Mouse (Mus musculus): ENCODE measurements at regions not wholly inside any gene's neighbourhood (a gene's known extent, or its start where the extent isn't known, plus 50 kb on each side); places are given as distances from the start of the nearest gene placed in this dataset.

GRCm38 (mm10) chr12:107221276-107221970 is 267.0 kb upstream of the 3110018I06Rik start:
- TF ChIP-seq CTCF (IDR thresholded peaks at IDR 0.05; ENCODE audit: low read depth) = no peak
- no peaks in the 10 kb centered on the region for H3K27me3 ChIP-seq (ENCODE audit: insufficient read depth, low read length)
- H3K4me3 ChIP-seq (ENCODE audit: low read length) = no peak overlapping the region
- DNase-seq (ENCODE audit: low spot score) (no peak), ATAC-seq (no peak)
- no peak overlapping the region for H3K27ac ChIP-seq
- no peak overlapping the region for H3K9ac ChIP-seq (replicated peaks; ENCODE audit: low read length)
- H3K4me1 ChIP-seq (ENCODE audit: insufficient read depth, low read length) = no peaks in the 10 kb centered on the region
- no peak overlapping the region for H3K4me2 ChIP-seq (ENCODE audit: low read depth, low read length)
- WGBS = 82% methylated on average over 7 of the region's 7 CpGs
- H3K9me3 ChIP-seq (ENCODE audit: low read length) = no peaks in the 10 kb centered on the region
- H3K36me3 ChIP-seq (ENCODE audit: insufficient read depth, low read length) = no peaks in the 10 kb centered on the region

GRCm38 (mm10) chr12:107222106-107222505 is 266.3 kb upstream of the 3110018I06Rik start:
- ATAC-seq (no peak), DNase-seq (ENCODE audit: low spot score) (no peak)
- no peak overlapping the region for H3K27ac ChIP-seq
- H3K9ac ChIP-seq (replicated peaks; ENCODE audit: low read length) = no peak overlapping the region
- WGBS = 84% methylated on average over 7 of the region's 7 CpGs
- H3K4me3 ChIP-seq (ENCODE audit: low read length) = no peak overlapping the region
- no peaks in the 10 kb centered on the region for H3K9me3 ChIP-seq (ENCODE audit: low read length)
- H3K4me1 ChIP-seq (ENCODE audit: insufficient read depth, low read length) = no peaks in the 10 kb centered on the region
- no peaks in the 10 kb centered on the region for H3K36me3 ChIP-seq (ENCODE audit: insufficient read depth, low read length)
- H3K4me2 ChIP-seq (ENCODE audit: low read depth, low read length) = no peak overlapping the region
- no peaks in the 10 kb centered on the region for H3K27me3 ChIP-seq (ENCODE audit: insufficient read depth, low read length)
- TF ChIP-seq CTCF (IDR thresholded peaks at IDR 0.05; ENCODE audit: low read depth) = no peak

GRCm38 (mm10) chr12:107230097-107230496 is 258.3 kb upstream of the 3110018I06Rik start:
- Histone ChIP-seq H3K4me1 (ENCODE audit: insufficient read depth, low read length) (no peaks in the 10 kb centered on the region), H3K27ac (no peak overlapping the region), H3K27me3 (ENCODE audit: insufficient read depth, low read length) (no peaks in the 10 kb centered on the region), H3K9ac (replicated peaks; ENCODE audit: low read length) (no peak overlapping the region), H3K9me3 (ENCODE audit: low read length) (no peaks in the 10 kb centered on the region), H3K4me3 (ENCODE audit: low read length) (no peak overlapping the region), H3K36me3 (ENCODE audit: insufficient read depth, low read length) (no peaks in the 10 kb centered on the region), H3K4me2 (ENCODE audit: low read depth, low read length) (no peak overlapping the region)
- no peak for DNase-seq (ENCODE audit: low spot score)
- no peak for ATAC-seq
- WGBS = 81% methylated on average over 3 of the region's 3 CpGs
- no peak for TF ChIP-seq CTCF (IDR thresholded peaks at IDR 0.05; ENCODE audit: low read depth)

- ATAC-seq (no peak), DNase-seq (ENCODE audit: low spot score) (peak; percentile 52)
- Histone ChIP-seq H3K9ac (replicated peaks; ENCODE audit: low read length) (no peak overlapping the region), H3K4me2 (ENCODE audit: low read depth, low read length) (no peak overlapping the region), H3K36me3 (ENCODE audit: insufficient read depth, low read length) (no peaks in the 10 kb centered on the region), H3K9me3 (ENCODE audit: low read length) (no peaks in the 10 kb centered on the region), H3K4me1 (ENCODE audit: insufficient read depth, low read length) (no peaks in the 10 kb centered on the region), H3K27ac (no peak overlapping the region), H3K4me3 (ENCODE audit: low read length) (no peak overlapping the region), H3K27me3 (ENCODE audit: insufficient read depth, low read length) (no peaks in the 10 kb centered on the region)
- TF ChIP-seq CTCF (IDR thresholded peaks at IDR 0.05; ENCODE audit: low read depth) = peak; percentile 48
- 32% methylated on average over 1 of the region's 1 CpGs for WGBS
Measured at GRCm38 (mm10) chr12:107231629-107232028, 256.8 kb upstream of the 3110018I06Rik start.

GRCm38 (mm10) chr12:107250747-107251470 is 237.5 kb upstream of the 3110018I06Rik start:
- DNase-seq (ENCODE audit: low spot score) (peak; percentile 7), ATAC-seq (no peak)
- no peak for TF ChIP-seq CTCF (IDR thresholded peaks at IDR 0.05; ENCODE audit: low read depth)
- Histone ChIP-seq H3K9ac (replicated peaks; ENCODE audit: low read length) (no peak overlapping the region), H3K4me3 (ENCODE audit: low read length) (no peak overlapping the region), H3K36me3 (ENCODE audit: insufficient read depth, low read length) (no peaks in the 10 kb centered on the region), H3K4me1 (ENCODE audit: insufficient read depth, low read length) (0 out of 2 replicates have a peak, but pooled peaks cover 2% of the 10 kb centered on the region), H3K27me3 (ENCODE audit: insufficient read depth, low read length) (no peaks in the 10 kb centered on the region), H3K27ac (no peak overlapping the region), H3K4me2 (ENCODE audit: low read depth, low read length) (no peak overlapping the region), H3K9me3 (ENCODE audit: low read length) (no peaks in the 10 kb centered on the region)
- 36% methylated on average over 9 of the region's 9 CpGs for WGBS

- WGBS = 40% methylated on average over 15 of the region's 15 CpGs
- ATAC-seq (no peak), DNase-seq (ENCODE audit: low spot score) (peak; percentile 11)
- Histone ChIP-seq H3K9ac (replicated peaks; ENCODE audit: low read length) (no peak overlapping the region), H3K27ac (no peak overlapping the region), H3K9me3 (ENCODE audit: low read length) (no peaks in the 10 kb centered on the region), H3K27me3 (ENCODE audit: insufficient read depth, low read length) (no peaks in the 10 kb centered on the region), H3K4me1 (ENCODE audit: insufficient read depth, low read length) (0 out of 2 replicates have a peak, but pooled peaks cover 2% of the 10 kb centered on the region), H3K4me2 (ENCODE audit: low read depth, low read length) (no peak overlapping the region), H3K4me3 (ENCODE audit: low read length) (no peak overlapping the region), H3K36me3 (ENCODE audit: insufficient read depth, low read length) (no peaks in the 10 kb centered on the region)
- no peak for TF ChIP-seq CTCF (IDR thresholded peaks at IDR 0.05; ENCODE audit: low read depth)
Measured at GRCm38 (mm10) chr12:107251981-107252380, 236.5 kb upstream of the 3110018I06Rik start.

- Histone ChIP-seq H3K9ac (replicated peaks; ENCODE audit: low read length) (no peak overlapping the region), H3K9me3 (ENCODE audit: low read length) (no peaks in the 10 kb centered on the region), H3K4me1 (ENCODE audit: insufficient read depth, low read length) (no peaks in the 10 kb centered on the region), H3K27me3 (ENCODE audit: insufficient read depth, low read length) (no peaks in the 10 kb centered on the region), H3K4me3 (ENCODE audit: low read length) (no peak overlapping the region), H3K27ac (no peak overlapping the region), H3K36me3 (ENCODE audit: insufficient read depth, low read length) (no peaks in the 10 kb centered on the region), H3K4me2 (ENCODE audit: low read depth, low read length) (no peak overlapping the region)
- no peak; the same call in 1 of the 2 replicates for ATAC-seq
- DNase-seq (ENCODE audit: low spot score) = no peak
- TF ChIP-seq CTCF (IDR thresholded peaks at IDR 0.05; ENCODE audit: low read depth) = no peak
- WGBS = 94% methylated on average over 5 of the region's 5 CpGs
Measured at GRCm38 (mm10) chr12:107262076-107262475, 226.4 kb upstream of the 3110018I06Rik start.

All from hindbrain, postnatal 0 days (tissue).